Mouse (Mus musculus) spleen, adult 2 months (tissue): ENCODE measurements at regions not wholly inside any gene's neighbourhood (a gene's known extent, or its start where the extent isn't known, plus 50 kb on each side); places are given as distances from the start of the nearest gene placed in this dataset.

Experiments
- CTCF ChIP-seq: fragments of 200-500 bp; IDR thresholded peaks from 2 replicates; pipeline ENCODE4 v1.5.1; 2011; ENCODE audit warnings: mild to moderate bottlenecking, inconsistent platforms; ENCODE audit not compliant: insufficient read depth, insufficient read length, insufficient replicate concordance; ENCODE audit errors: extremely low read depth
- POLR2A ChIP-seq: fragments of 200-500 bp; IDR thresholded peaks from 2 replicates; pipeline ENCODE4 v1.6.1; 2011; ENCODE audit warnings: low read depth, low read length, inconsistent platforms

DNA sequence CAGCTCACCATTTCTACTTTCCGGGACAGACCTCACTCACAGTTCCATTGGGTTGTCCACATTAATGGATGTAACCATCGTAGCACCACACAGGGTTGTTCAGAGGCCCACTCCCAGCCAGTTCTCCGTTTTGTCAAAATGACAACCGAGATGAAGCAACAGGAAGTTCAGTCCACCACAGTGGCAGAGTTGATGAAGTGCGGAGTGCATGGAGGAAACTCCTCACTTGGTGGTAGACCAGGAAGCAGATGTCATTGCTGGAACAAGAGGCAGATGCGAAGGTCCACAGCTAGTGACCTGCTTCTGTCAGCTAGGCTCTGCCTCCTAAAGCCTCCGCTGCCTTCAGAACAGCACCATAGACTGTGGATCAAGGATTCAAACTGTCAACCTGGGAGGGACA, 59.5 kb upstream of the Dhx15 start:
- no peak for TF ChIP-seq CTCF
- TF ChIP-seq POLR2A, result no peak
